Mouse (Mus musculus) urinary bladder, postnatal 10 days (tissue): ENCODE measurements around the gene Olfr518.

Experiments
- DNase-seq: peaks from one replicate; pipeline ENCODE4 v3.0.0; 2022; ENCODE audit warnings: low spot score

The Olfr518 gene

DNA sequence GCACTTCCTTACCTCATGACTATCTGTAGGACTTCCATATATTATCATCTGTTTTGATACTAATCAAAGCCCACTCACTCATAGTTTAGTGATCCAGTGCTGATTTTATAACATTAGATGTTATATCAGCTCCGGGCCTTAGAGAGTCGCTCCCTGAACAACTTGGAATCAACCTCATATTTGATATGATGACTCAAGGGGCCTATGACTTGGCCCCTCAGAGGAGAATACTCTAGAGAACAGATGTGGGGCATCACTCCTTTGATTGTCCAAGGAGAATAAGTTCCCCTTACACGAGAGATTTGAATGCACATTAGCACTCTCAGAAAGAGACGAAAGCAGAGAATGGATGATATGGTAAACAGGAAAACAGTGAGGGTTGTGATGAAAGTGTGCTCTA is at the start of gene Olfr518:
Olfr518 (minus strand) TSS at position 101 of the 400 bp plus-strand sequence.
- DNase-seq = no peak

GRCm38 (mm10) chr7:108933794-108934731 is 49.3 kb upstream of the Olfr518 start, which contains the start of gene Eif3f:
Gene Eif3f, plus strand, starts transcription at chr7:108934417.
- peak; percentile 70 for DNase-seq

- DNase-seq = no peak
Measured at GRCm38 (mm10) chr7:108929726-108930393, 45.1 kb upstream of the Olfr518 start, which contains the start of gene Nlrp10. Gene Nlrp10, minus strand, starts transcription at chr7:108930178.

GRCm38 (mm10) chr7:108928280-108929188 is 43.7 kb upstream of the Olfr518 start:
- DNase-seq = no peak

DNA sequence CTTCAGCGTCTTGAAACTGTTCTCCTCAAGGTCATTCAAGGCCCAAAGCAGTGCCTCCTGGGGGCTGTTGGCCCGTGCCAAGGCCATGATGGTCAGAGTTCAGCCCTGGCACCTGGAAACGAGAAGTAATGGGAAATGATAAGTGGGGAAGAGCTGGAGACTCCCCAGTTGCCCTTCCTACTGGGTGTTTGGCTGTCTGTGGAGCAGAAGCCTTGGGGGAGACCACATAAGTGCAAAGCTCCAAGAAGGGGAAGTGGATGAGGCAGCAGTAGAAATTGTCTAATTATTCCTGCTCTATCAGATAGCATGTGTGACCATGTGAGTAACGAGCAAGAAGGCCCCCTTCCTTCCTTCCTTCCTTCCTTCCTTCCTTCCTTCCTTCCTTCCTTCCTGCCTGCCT is 42.2 kb upstream of the Olfr518 start:
- DNase-seq = no peak

DNA sequence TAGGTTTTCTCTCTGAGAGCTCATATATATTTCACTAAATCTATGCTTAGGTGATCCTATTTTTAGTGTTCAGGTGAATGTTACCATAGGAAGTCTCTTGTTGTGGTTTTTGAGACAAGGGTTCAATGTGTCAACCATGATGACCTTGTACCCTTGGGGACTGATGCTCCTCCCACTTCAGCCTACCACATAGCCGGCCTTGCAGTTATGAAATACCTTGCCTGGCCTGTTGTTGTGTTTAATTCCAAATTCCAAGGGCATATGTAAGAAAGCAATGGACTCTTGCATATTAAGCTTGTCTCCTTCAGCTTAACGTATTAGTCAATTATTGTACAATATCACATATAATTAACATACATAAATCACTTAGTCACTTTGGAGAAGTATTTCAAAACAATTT is 19.2 kb upstream of the Olfr518 start:
- DNase-seq = no peak

GRCm38 (mm10) chr7:108894320-108894719 is 9.5 kb upstream of the Olfr518 start, which contains the start of gene Olfr519:
Gene Olfr519, minus strand, starts transcription at chr7:108894420.
- no peak for DNase-seq

DNA sequence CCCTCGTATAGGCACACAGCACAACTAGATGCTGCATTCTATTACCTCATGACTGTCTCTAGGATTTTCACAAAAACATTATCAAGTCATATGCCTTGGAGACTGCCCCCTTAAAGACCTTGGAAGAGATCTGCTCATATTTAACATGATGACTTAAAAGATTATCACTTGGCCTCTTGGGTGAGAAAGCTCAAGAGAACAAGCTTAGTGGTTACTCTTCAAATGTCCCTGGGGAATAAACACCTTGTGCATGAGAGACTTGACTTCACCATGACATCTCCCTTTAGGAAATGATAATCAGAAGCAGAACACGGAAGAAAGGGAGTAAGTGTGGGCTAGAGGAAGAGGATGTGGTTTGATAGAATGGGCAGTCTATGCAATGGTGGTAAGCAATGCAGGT is 12.5 kb downstream of the Olfr518 start, which contains the start of gene Olfr517:
Olfr517 (minus strand) TSS at position 101 of the 400 bp plus-strand sequence.
- DNase-seq = no peak

- DNase-seq = no peak
Measured at GRCm38 (mm10) chr7:108850429-108850828, 34.4 kb downstream of the Olfr518 start, which contains the start of gene Olfr516. Gene Olfr516, minus strand, starts transcription at chr7:108850529.
